Mouse (Mus musculus): ENCODE data around the gene Sat2.

The Sat2 gene

GRCm38 (mm10) chr11:69670786-69671725 lies 49.2 kb downstream of the Sat2 start:
- peak; percentile 93 for DNase-seq (ENCODE audit: low spot score)

- DNase-seq (ENCODE audit: low spot score): no peak
Observed at GRCm38 (mm10) chr11:69671726-69672124, 49.9 kb downstream of the Sat2 start.

GRCm38 (mm10) chr11:69672211-69672706 lies 50.4 kb downstream of the Sat2 start, which contains the start of gene Eif4a1:
Gene Eif4a1, minus strand, starts transcription at chr11:69672423.
- peak; percentile 100 for DNase-seq (ENCODE audit: low spot score)
